Mouse (Mus musculus): ENCODE data around the gene Olfr847.

Gene Olfr847

GRCm38 (mm10) chr9:19378569-19378968 lies at the start of gene Olfr847:
Gene Olfr847, minus strand, starts transcription at chr9:19378669.
- no peak for DNase-seq

- DNase-seq, result no peak
Measured at GRCm38 (mm10) chr9:19363905-19364304, 14.6 kb downstream of the Olfr847 start, which contains the start of gene Olfr846. Gene Olfr846, minus strand, starts transcription at chr9:19364005.

- no peak for DNase-seq
Measured at GRCm38 (mm10) chr9:19336157-19336556, 42.3 kb downstream of the Olfr847 start, which contains the start of gene Olfr845. Gene Olfr845, plus strand, starts transcription at chr9:19336457.

Data from right cerebral cortex, postnatal 14 days (tissue).